8 mouse cellular contexts compared by ENCODE assay signal in the genomic region with DNA sequence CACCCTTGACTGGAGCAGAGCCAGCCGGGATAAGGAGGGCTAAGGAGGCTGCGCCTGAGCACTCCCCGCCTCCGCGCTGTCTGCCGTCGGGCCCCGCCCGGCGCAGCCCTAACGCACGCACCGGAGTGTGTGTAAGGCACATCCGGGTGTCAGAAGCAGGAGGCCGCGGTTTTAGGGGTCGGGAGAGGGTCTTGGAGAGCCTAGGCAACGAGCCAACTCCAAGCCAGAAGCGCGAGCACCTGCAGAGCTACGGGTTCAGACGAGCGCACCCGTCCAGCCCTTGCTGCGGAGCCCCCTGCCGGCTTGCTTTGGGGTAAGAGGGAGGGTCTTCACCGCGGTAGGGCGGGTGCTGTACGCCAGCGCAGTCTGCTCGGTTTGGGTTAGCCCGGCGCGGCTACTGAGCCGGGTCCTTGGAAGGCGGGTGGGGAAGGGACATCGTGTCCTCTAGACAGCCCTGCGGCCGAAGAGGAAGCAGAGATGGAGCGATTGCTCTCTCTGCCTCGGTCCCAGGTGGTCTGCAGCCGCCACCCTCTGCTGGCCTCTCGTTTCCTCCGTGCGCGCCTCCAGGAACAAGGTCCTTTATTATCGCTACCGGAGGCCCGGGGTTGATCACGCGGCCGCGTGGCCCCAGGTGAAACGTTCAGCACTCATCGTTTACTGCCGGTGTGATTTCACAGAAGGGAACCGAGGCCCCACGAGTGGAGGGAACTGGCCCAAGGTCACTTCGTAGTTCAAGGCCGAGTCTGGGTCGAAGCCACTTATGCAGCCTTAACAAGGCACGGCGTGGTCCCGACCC. TPM values are rescaled to one million over a fixed set of nuclear protein-coding genes. Genes with fewer than 3 reads are reported as not detected.
DNase-seq lines count a peak whose midpoint lies in the region; ATAC-seq and TF ChIP-seq lines count a peak whose summit lies in the region.

No protein-coding gene starts in this region.

- H3K4me1 ChIP-seq in kidney, adult 2 months (ENCODE audit: control insufficient read depth, insufficient read depth, low read length): peaks cover 10% of the 10 kb centered on the region; the same call in 1 of the 2 replicates
- peaks cover 7% of the 10 kb centered on the region; the same call in 1 of the 2 replicates for H3K4me1 ChIP-seq in limb, embryonic 12.5 days (replicated peaks)
- peaks cover 14% of the 10 kb centered on the region; the same call in 1 of the 2 replicates for H3K4me1 ChIP-seq in midbrain, embryonic 12.5 days

- peak overlapping the region; percentile 65 for H3K4me3 ChIP-seq in kidney, adult 2 months (ENCODE audit: insufficient read depth, low read depth, low read length)
- H3K4me3 ChIP-seq in limb, embryonic 12.5 days (replicated peaks): peak overlapping the region; percentile 65
- H3K4me3 ChIP-seq in midbrain, embryonic 12.5 days: peak overlapping the region; percentile 66

- no peak for TF ChIP-seq CTCF in kidney, adult 2 months (conservative IDR thresholded peaks at IDR 0.05; ENCODE audit: insufficient read depth, insufficient read length, low read depth, low read length)

- peak overlapping the region; percentile 60 for H3K9ac ChIP-seq in limb, embryonic 12.5 days (replicated peaks)
- peak overlapping the region; percentile 80 for H3K9ac ChIP-seq in midbrain, embryonic 12.5 days (replicated peaks)

- no peak for TF ChIP-seq POLR2A in kidney, adult 2 months (IDR thresholded peaks at IDR 0.05; ENCODE audit: low read depth, low read length)

- peak overlapping the region; percentile 88 for H3K4me2 ChIP-seq in limb, embryonic 12.5 days
- H3K4me2 ChIP-seq in midbrain, embryonic 12.5 days (replicated peaks): peak overlapping the region; percentile 80

- peak; percentile 33; the same call in 1 of the 2 replicates for ATAC-seq in limb, embryonic 12.5 days (ENCODE audit: insufficient number of reproducible peaks, insufficient read depth, low FRiP score, low TSS enrichment, low read depth)
- peak; percentile 42 for ATAC-seq in midbrain, embryonic 12.5 days (ENCODE audit: low FRiP score, low read depth)

- H3K36me3 ChIP-seq in kidney, adult 2 months (ENCODE audit: control insufficient read depth, insufficient read depth, low read length): no peaks in the 10 kb centered on the region
- no peaks in the 10 kb centered on the region for H3K36me3 ChIP-seq in limb, embryonic 12.5 days
- H3K36me3 ChIP-seq in midbrain, embryonic 12.5 days: no peaks in the 10 kb centered on the region

- no peaks in the 10 kb centered on the region for H3K9me3 ChIP-seq in limb, embryonic 12.5 days
- H3K9me3 ChIP-seq in midbrain, embryonic 12.5 days: no peaks in the 10 kb centered on the region

- H3K27ac ChIP-seq in kidney, adult 2 months (ENCODE audit: insufficient read depth, low read depth, low read length): peak overlapping the region; percentile 72
- peak overlapping the region; percentile 90 for H3K27ac ChIP-seq in limb, embryonic 12.5 days
- peak overlapping the region; percentile 95 for H3K27ac ChIP-seq in midbrain, embryonic 12.5 days (replicated peaks)

- under 1% methylated on average over 65 of the region's 65 CpGs for WGBS in kidney, adult 2 months
- WGBS in limb, embryonic 12.5 days: under 1% methylated on average over 65 of the region's 65 CpGs
- under 1% methylated on average over 65 of the region's 65 CpGs for WGBS in midbrain, embryonic 12.5 days

- peak; percentile 52 to 77 for DNase-seq in adrenal gland, adult (ENCODE audit: inconsistent age in 2 of 2, low spot score in 1 of 2)
- DNase-seq in adrenal gland, postnatal 4 days (ENCODE audit: low spot score in 2 of 2): no peak
- peak; percentile 88 for DNase-seq in cerebellum, postnatal 14 days
- DNase-seq in frontal cortex, postnatal 36 days (ENCODE audit: low spot score in 2 of 2): peak; percentile 88 to 93
- peak; percentile 57 for DNase-seq in kidney, adult 2 months
- peak; percentile 27 to 50 for DNase-seq in spleen, postnatal 10 days (ENCODE audit: low spot score in 2 of 2)

- no peaks in the 10 kb centered on the region for H3K27me3 ChIP-seq in kidney, adult 2 months (replicated peaks; ENCODE audit: control insufficient read depth, insufficient read depth, low read length)
- H3K27me3 ChIP-seq in limb, embryonic 12.5 days: peaks cover 30% of the 10 kb centered on the region
- H3K27me3 ChIP-seq in midbrain, embryonic 12.5 days: peaks cover 29% of the 10 kb centered on the region

RNA-seq across cellular contexts. Expression of a gene that starts 6.8 kb away (rescaled TPM):
- 10 to 100 TPM; 11.1 to 63.3 TPM for total RNA-seq in adrenal gland, postnatal 4 days (2021)
- 197 and 276 TPM in 2 replicates for polyA plus RNA-seq in kidney, adult 2 months (2012; rRNA removed)
- polyA plus RNA-seq in limb, embryonic 12.5 days (2016; fragmentation: Nextera tagmentation; extraction: Ambion mirVana): 18.7 and 18.8 TPM in 2 replicates
- polyA plus RNA-seq in midbrain, embryonic 12.5 days (2016; fragmentation: Nextera tagmentation; extraction: Ambion mirVana): 34.9 and 36.2 TPM in 2 replicates

Comparison
In these comparisons a context has a peak if more than half of its experiments do, and no peak if none do; other contexts are left out.
1. DNase-seq: peak in adrenal gland, adult (2 of 2), cerebellum, postnatal 14 days (2 of 2), frontal cortex, postnatal 36 days (2 of 2), kidney, adult 2 months (single experiment) and spleen, postnatal 10 days (2 of 2); none in adrenal gland, postnatal 4 days (0 of 2).
2. Peak in every context shown above with its lines, with median percentiles within 50 percentile points of each other: H3K27ac ChIP-seq and H3K4me3 ChIP-seq.